Mouse (Mus musculus) forebrain, embryonic 11.5 days (tissue): ENCODE data around the gene Gm11099. TPM values are rescaled to one million over a fixed set of nuclear protein-coding genes. Genes with fewer than 3 reads are reported as not detected.

ENCODE experiments used
- ATAC-seq: fragments of 200-750 bp; cut with Nextera tagmentation; replicated peaks from 2 replicates; pipeline ENCODE4 v1.8.0; 2017; ENCODE audit warnings: moderate TSS enrichment; ENCODE audit not compliant: low FRiP score
- DNase-seq: peaks from one replicate; pipeline ENCODE4 v3.0.0-alpha.2; 2017; ENCODE audit warnings: low spot score
- H3K27ac ChIP-seq: fragments of 300-500 bp; sonication (generic); 2 replicates; pipeline ENCODE4 v1.5.1; 2014; ENCODE audit warnings: low read depth, low read length
- H3K27me3 ChIP-seq: fragments of 300-500 bp; sonication (generic); 2 replicates; pipeline ENCODE4 v1.6.1; 2014; ENCODE audit warnings: mild to moderate bottlenecking, low read length, mixed read lengths; ENCODE audit not compliant: control insufficient read depth, insufficient read depth
- H3K36me3 ChIP-seq: fragments of 300-500 bp; sonication (generic); 2 replicates; pipeline ENCODE4 v1.6.1; 2014; ENCODE audit warnings: mild to moderate bottlenecking, low read length, moderate library complexity, mixed read lengths; ENCODE audit not compliant: control insufficient read depth, insufficient read depth
- H3K4me1 ChIP-seq: fragments of 300-500 bp; sonication (generic); replicated peaks from 2 replicates; pipeline ENCODE4 v1.6.1; 2014; ENCODE audit warnings: low read length, mixed read lengths; ENCODE audit not compliant: control insufficient read depth, insufficient read depth
- H3K4me2 ChIP-seq: fragments of 300-500 bp; sonication (generic); 2 replicates; pipeline ENCODE4 v1.6.1; 2014; ENCODE audit warnings: low read depth, mild to moderate bottlenecking, low read length, moderate library complexity, mixed read lengths; ENCODE audit not compliant: severe bottlenecking
- H3K4me3 ChIP-seq: fragments of 300-500 bp; sonication (generic); 2 replicates; pipeline ENCODE4 v1.5.1; 2014; ENCODE audit warnings: low read depth, low read length
- H3K9ac ChIP-seq: fragments of 300-500 bp; sonication (generic); 2 replicates; pipeline ENCODE4 v1.6.1; 2014; ENCODE audit warnings: low read length
- H3K9me3 ChIP-seq: fragments of 300-500 bp; sonication (generic); 2 replicates; pipeline ENCODE4 v1.6.1; 2016; ENCODE audit warnings: low read length, mixed read lengths; ENCODE audit not compliant: control insufficient read depth
- WGBS: fragments of 180-500 bp; shearing (Covaris S2); extraction: QIAGEN DNeasy Blood & Tissue Kit; methylation state at CpG from one replicate; pipeline ENCODE4 v1.1.7; 2014; 5-methylcytosine and 5-hydroxymethylcytosine counted together
- polyA plus RNA-seq: library from polyadenylated mRNA; unstranded; fragments of >200 nt; fragmentation: Nextera tagmentation; extraction: Ambion mirVana; gene quantifications from 2 replicates; pipeline ENCODE4 v1.2.1, GENCODE M21; 2014

Gm11099 gene
- polyA plus RNA-seq, 1 experiment from 2014 or later, result not detected

DNA sequence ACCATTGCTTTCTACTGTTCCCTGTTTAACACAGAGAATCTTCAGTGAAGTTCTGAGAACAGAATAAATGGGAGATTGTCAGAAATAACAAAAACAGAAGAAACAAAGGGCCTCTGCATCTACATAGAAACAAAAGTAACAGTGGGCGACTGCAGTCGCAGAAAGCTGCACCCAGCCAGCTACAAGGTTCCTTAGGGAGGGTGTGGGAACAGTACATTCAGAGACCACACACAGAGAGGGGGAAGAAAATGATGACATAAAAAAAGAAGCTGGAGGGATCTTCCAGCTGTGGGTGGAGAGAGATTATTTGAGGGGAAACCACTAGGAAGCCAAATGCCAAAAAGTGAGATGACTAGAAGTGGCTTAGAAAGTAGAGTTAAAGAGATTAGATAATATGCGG lies 20.6 kb downstream of the Gm11099 start:
- ATAC-seq (no peak), DNase-seq (no peak)
- Histone ChIP-seq H3K27ac (no peak overlapping the region), H3K27me3 (no peaks in the 10 kb centered on the region), H3K9ac (no peak overlapping the region), H3K9me3 (no peaks in the 10 kb centered on the region), H3K4me3 (no peak overlapping the region), H3K4me1 (no peaks in the 10 kb centered on the region), H3K4me2 (no peak overlapping the region), H3K36me3 (no peaks in the 10 kb centered on the region)
- WGBS, result 47% methylated on average over 3 of the region's 3 CpGs

DNA sequence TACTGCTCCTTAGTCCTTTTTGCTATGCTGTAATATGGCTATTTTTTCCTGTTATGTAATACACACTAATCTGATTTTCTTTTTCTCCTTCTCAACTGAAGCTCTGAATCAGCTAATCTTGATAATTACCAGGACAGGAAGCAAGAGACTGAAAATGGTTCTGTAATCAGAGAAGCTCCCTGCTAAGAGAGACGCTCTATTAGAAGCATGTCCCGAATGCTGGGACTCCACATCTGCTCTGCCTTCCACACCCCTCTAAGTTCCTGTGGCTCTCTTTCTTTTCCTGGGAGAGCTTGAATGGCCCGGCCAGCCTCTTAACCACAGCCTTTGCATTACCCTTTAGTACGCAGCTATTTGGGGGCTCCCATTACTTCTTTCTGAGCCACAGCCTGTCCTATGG lies 45.8 kb downstream of the Gm11099 start:
- Histone ChIP-seq H3K9ac (no peak overlapping the region), H3K4me2 (no peak overlapping the region), H3K36me3 (no peaks in the 10 kb centered on the region), H3K4me1 (no peaks in the 10 kb centered on the region), H3K9me3 (no peaks in the 10 kb centered on the region), H3K27ac (no peak overlapping the region), H3K4me3 (no peak overlapping the region), H3K27me3 (no peaks in the 10 kb centered on the region)
- DNase-seq, result no peak
- no peak for ATAC-seq
- WGBS, result 63% methylated on average over 4 of the region's 4 CpGs

GRCm38 (mm10) chr2:58906814-58907516 lies 47.7 kb downstream of the Gm11099 start:
- Histone ChIP-seq H3K4me1 (no peaks in the 10 kb centered on the region), H3K36me3 (no peaks in the 10 kb centered on the region), H3K27me3 (no peaks in the 10 kb centered on the region), H3K4me2 (no peak overlapping the region), H3K4me3 (no peak overlapping the region), H3K9me3 (no peaks in the 10 kb centered on the region), H3K27ac (no peak overlapping the region), H3K9ac (no peak overlapping the region)
- DNase-seq, result no peak
- 68% methylated on average over 14 of the region's 14 CpGs for WGBS
- ATAC-seq, result no peak

GRCm38 (mm10) chr2:58912339-58912738 lies 53.1 kb downstream of the Gm11099 start:
- Histone ChIP-seq H3K27ac (no peak overlapping the region), H3K4me3 (no peak overlapping the region), H3K4me1 (no peaks in the 10 kb centered on the region), H3K9ac (no peak overlapping the region), H3K36me3 (no peaks in the 10 kb centered on the region), H3K4me2 (no peak overlapping the region), H3K9me3 (no peaks in the 10 kb centered on the region), H3K27me3 (no peaks in the 10 kb centered on the region)
- WGBS, result 91% methylated on average over 9 of the region's 9 CpGs
- DNase-seq (no peak), ATAC-seq (no peak)

- DNase-seq, result no peak
- Histone ChIP-seq H3K4me1 (no peaks in the 10 kb centered on the region), H3K4me3 (no peak overlapping the region), H3K4me2 (no peak overlapping the region), H3K36me3 (no peaks in the 10 kb centered on the region), H3K27me3 (no peaks in the 10 kb centered on the region), H3K9me3 (no peaks in the 10 kb centered on the region), H3K9ac (no peak overlapping the region), H3K27ac (no peak overlapping the region)
- WGBS, result 37% methylated on average over 4 of the region's 4 CpGs
- no peak for ATAC-seq
Measured at GRCm38 (mm10) chr2:58918351-58918750, 59.1 kb downstream of the Gm11099 start.

GRCm38 (mm10) chr2:58925551-58925950 lies 66.3 kb downstream of the Gm11099 start:
- no peak overlapping the region for H3K27ac ChIP-seq
- no peak overlapping the region for H3K4me3 ChIP-seq
- H3K36me3 ChIP-seq, result no peaks in the 10 kb centered on the region
- ATAC-seq, result no peak
- H3K9me3 ChIP-seq, result no peaks in the 10 kb centered on the region
- H3K4me2 ChIP-seq, result no peak overlapping the region
- no peak for DNase-seq
- no peak overlapping the region for H3K9ac ChIP-seq
- H3K27me3 ChIP-seq, result no peaks in the 10 kb centered on the region
- 99% methylated on average over 2 of the region's 2 CpGs for WGBS
- no peaks in the 10 kb centered on the region for H3K4me1 ChIP-seq

GRCm38 (mm10) chr2:58941361-58941760 lies 82.1 kb downstream of the Gm11099 start:
- ATAC-seq (no peak), DNase-seq (no peak)
- Histone ChIP-seq H3K4me3 (no peak overlapping the region), H3K9me3 (no peaks in the 10 kb centered on the region), H3K27me3 (no peaks in the 10 kb centered on the region), H3K4me1 (no peaks in the 10 kb centered on the region), H3K27ac (no peak overlapping the region), H3K36me3 (no peaks in the 10 kb centered on the region), H3K4me2 (no peak overlapping the region), H3K9ac (no peak overlapping the region)
- WGBS, result 90% methylated on average over 4 of the region's 4 CpGs

DNA sequence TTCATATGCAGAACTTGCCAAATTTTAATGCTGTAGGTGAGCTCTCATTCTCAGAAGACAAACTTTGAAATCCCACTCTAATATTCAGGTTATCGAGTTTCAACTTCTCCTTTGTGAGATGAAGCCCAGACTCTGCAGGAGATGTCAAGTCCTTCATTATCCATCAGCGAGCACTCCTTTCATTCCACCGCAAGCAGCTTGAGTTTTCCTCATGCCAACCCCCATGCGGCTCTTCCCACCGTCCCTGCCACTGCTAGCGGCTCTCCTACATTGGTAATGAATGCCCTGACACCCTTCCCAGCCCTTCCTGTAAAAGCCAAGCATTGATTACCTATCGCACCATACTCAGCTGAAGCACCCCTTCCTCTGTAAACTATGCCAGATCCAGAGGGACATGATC lies 89.6 kb downstream of the Gm11099 start:
- DNase-seq (no peak), ATAC-seq (no peak)
- Histone ChIP-seq H3K4me1 (no peaks in the 10 kb centered on the region), H3K27ac (no peak overlapping the region), H3K4me3 (no peak overlapping the region), H3K4me2 (no peak overlapping the region), H3K9ac (no peak overlapping the region), H3K36me3 (no peaks in the 10 kb centered on the region), H3K27me3 (no peaks in the 10 kb centered on the region), H3K9me3 (no peaks in the 10 kb centered on the region)
- WGBS, result 65% methylated on average over 7 of the region's 7 CpGs

DNA sequence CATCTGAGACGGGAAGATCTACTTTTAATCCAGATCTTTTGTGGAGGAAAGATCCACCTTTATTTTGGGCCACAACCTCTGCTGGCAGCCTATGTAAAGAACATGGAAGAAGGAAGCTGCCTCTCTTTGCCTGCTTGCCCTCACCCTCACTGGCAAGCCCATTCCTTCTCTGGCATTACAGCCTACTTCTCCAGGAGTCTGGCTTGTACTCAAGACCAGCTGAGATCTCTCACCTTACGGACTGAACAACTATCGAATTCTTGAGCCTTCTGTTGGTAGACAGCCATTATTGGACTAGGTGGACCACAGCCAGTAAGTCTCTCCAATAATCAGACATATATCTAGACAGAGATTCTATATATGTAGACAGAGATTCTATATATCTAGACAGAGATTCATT lies 92.9 kb downstream of the Gm11099 start:
- no peaks in the 10 kb centered on the region for H3K9me3 ChIP-seq
- H3K4me3 ChIP-seq, result no peak overlapping the region
- no peak for DNase-seq
- no peak for ATAC-seq
- H3K27ac ChIP-seq, result no peak overlapping the region
- whole genome bisulfite sequencing, result 88% methylated on average over 3 of the region's 3 CpGs
- no peak overlapping the region for H3K9ac ChIP-seq
- H3K4me2 ChIP-seq, result no peak overlapping the region
- H3K4me1 ChIP-seq, result no peaks in the 10 kb centered on the region
- no peaks in the 10 kb centered on the region for H3K27me3 ChIP-seq
- H3K36me3 ChIP-seq, result no peaks in the 10 kb centered on the region
